Mouse (Mus musculus): ENCODE measurements around the gene U2af2. TPM values are rescaled to one million over a fixed set of nuclear protein-coding genes. Genes with fewer than 3 reads are reported as not detected.
A peak's percentile ranks its signal among the peaks of the same experiment; 100 is the strongest.

The U2af2 gene
- total RNA-seq, 1 experiment, result 262 TPM

GRCm38 (mm10) chr7:5044981-5045380, 17.0 kb upstream of the U2af2 start:
- H3K36me3 ChIP-seq (ENCODE audit: control insufficient read depth, insufficient read depth, low read length, poor library complexity, severe bottlenecking), result no peaks in the 10 kb centered on the region
- no peaks in the 10 kb centered on the region for H3K9me3 ChIP-seq (ENCODE audit: control insufficient read depth, insufficient read depth, low read depth, low read length)
- no peak overlapping the region for H3K9ac ChIP-seq (ENCODE audit: insufficient read depth, low read depth, low read length, poor library complexity, severe bottlenecking)
- in situ Hi-C loops (cut with MboI; ENCODE audit: low sequenced_read_pairs in 2 of 2, unreplicated experiment in 2 of 2), result no loop called here
- no peak for DNase-seq (ENCODE audit: low read depth, low spot score)
- no peaks in the 10 kb centered on the region for H3K4me1 ChIP-seq (ENCODE audit: control insufficient read depth in 2 of 2, insufficient read depth in 2 of 2, low read length in 2 of 2, poor library complexity in 1 of 2)
- H3K27ac ChIP-seq (ENCODE audit: insufficient read depth, low read depth, low read length, poor library complexity, severe bottlenecking), result no peak overlapping the region
- TF ChIP-seq CHD2 (IDR thresholded peaks at IDR 0.05; ENCODE audit: low read depth, low read length), result no peak
- no peak overlapping the region for H3K4me3 ChIP-seq (ENCODE audit: insufficient read depth in 1 of 2, low read depth in 1 of 2, low read length in 2 of 2, poor library complexity in 1 of 2, severe bottlenecking in 1 of 2)

- TF ChIP-seq ZC3H11A (IDR thresholded peaks at IDR 0.05; ENCODE audit: borderline replicate concordance, low read depth, low read length) (no peak), HCFC1 (IDR thresholded peaks at IDR 0.05; ENCODE audit: borderline replicate concordance, insufficient read depth, low read length) (no peak), MAFK (IDR thresholded peaks at IDR 0.05; ENCODE audit: insufficient read depth, low read depth, low read length) (no peak), ZNF384 (IDR thresholded peaks at IDR 0.05; ENCODE audit: low read depth, low read length) (no peak), CHD2 (IDR thresholded peaks at IDR 0.05; ENCODE audit: low read depth, low read length) (no peak)
- no peaks in the 10 kb centered on the region for H3K36me3 ChIP-seq (ENCODE audit: control insufficient read depth, insufficient read depth, low read length, poor library complexity, severe bottlenecking)
- no peak for DNase-seq (ENCODE audit: low read depth, low spot score)
- H3K27ac ChIP-seq (ENCODE audit: insufficient read depth, low read depth, low read length, poor library complexity, severe bottlenecking), result no peak overlapping the region
- H3K4me3 ChIP-seq (ENCODE audit: insufficient read depth in 1 of 2, low read depth in 1 of 2, low read length in 2 of 2, poor library complexity in 1 of 2, severe bottlenecking in 1 of 2), result no peak overlapping the region
- in situ Hi-C loops (cut with MboI; ENCODE audit: low sequenced_read_pairs in 2 of 2, unreplicated experiment in 2 of 2), result no loop called here
- peaks cover 2 to 3% of the 10 kb centered on the region in 2 experiments; a peak in 1 of 4 replicates for H3K4me1 ChIP-seq (ENCODE audit: control insufficient read depth in 2 of 2, insufficient read depth in 2 of 2, low read length in 2 of 2, poor library complexity in 1 of 2)
- H3K9ac ChIP-seq (ENCODE audit: insufficient read depth, low read depth, low read length, poor library complexity, severe bottlenecking), result no peak overlapping the region
- H3K9me3 ChIP-seq (ENCODE audit: control insufficient read depth, insufficient read depth, low read depth, low read length), result no peaks in the 10 kb centered on the region
Measured at GRCm38 (mm10) chr7:5046112-5046511, 15.8 kb upstream of the U2af2 start.

- DNase-seq (ENCODE audit: low read depth, low spot score), result no peak
- in situ Hi-C loops (cut with MboI; ENCODE audit: low sequenced_read_pairs in 2 of 2, unreplicated experiment in 2 of 2), result no loop called here
- no peak overlapping the region for H3K27ac ChIP-seq (ENCODE audit: insufficient read depth, low read depth, low read length, poor library complexity, severe bottlenecking)
Measured at GRCm38 (mm10) chr7:5047313-5047712, 14.6 kb upstream of the U2af2 start.

GRCm38 (mm10) chr7:5051193-5052192, 10.4 kb upstream of the U2af2 start, which contains the start of gene Zfp580:
Zfp580 (plus strand) TSS chr7:5051538.
- in situ Hi-C loops (cut with MboI; ENCODE audit: low sequenced_read_pairs in 2 of 2, unreplicated experiment in 2 of 2), result no loop called here
- no peak for DNase-seq (ENCODE audit: low read depth, low spot score)
- Histone ChIP-seq H3K36me3 (ENCODE audit: control insufficient read depth, insufficient read depth, low read length, poor library complexity, severe bottlenecking) (no peaks in the 10 kb centered on the region), H3K4me1 (ENCODE audit: control insufficient read depth in 2 of 2, insufficient read depth in 2 of 2, low read length in 2 of 2, poor library complexity in 1 of 2) (peaks cover 3% of the 10 kb centered on the region in 2 experiments; a peak in 1 of 4 replicates), H3K27ac (ENCODE audit: insufficient read depth, low read depth, low read length, poor library complexity, severe bottlenecking) (no peak within 1 kb of the TSS), H3K4me3 (ENCODE audit: insufficient read depth in 1 of 2, low read depth in 1 of 2, low read length in 2 of 2, poor library complexity in 1 of 2, severe bottlenecking in 1 of 2) (peak within 1 kb of the TSS; percentile 68 to 86), H3K9ac (ENCODE audit: insufficient read depth, low read depth, low read length, poor library complexity, severe bottlenecking) (peak within 1 kb of the TSS; percentile 87), H3K9me3 (ENCODE audit: control insufficient read depth, insufficient read depth, low read depth, low read length) (no peaks in the 10 kb centered on the region)
- TF ChIP-seq HCFC1 (IDR thresholded peaks at IDR 0.05; ENCODE audit: borderline replicate concordance, insufficient read depth, low read length), result peak; percentile 84; the same call in 1 of the 2 replicates
- TF ChIP-seq CHD2 (IDR thresholded peaks at IDR 0.05; ENCODE audit: low read depth, low read length), result no peak

More at GRCm38 (mm10) chr7:5047313-5047712, 14.6 kb upstream of the U2af2 start:
- no peak for TF ChIP-seq CHD2 (IDR thresholded peaks at IDR 0.05; ENCODE audit: low read depth, low read length)
- TF ChIP-seq ZC3H11A (IDR thresholded peaks at IDR 0.05; ENCODE audit: borderline replicate concordance, low read depth, low read length), result no peak
- TF ChIP-seq ZNF384 (IDR thresholded peaks at IDR 0.05; ENCODE audit: low read depth, low read length), result no peak
- no peak for TF ChIP-seq HCFC1 (IDR thresholded peaks at IDR 0.05; ENCODE audit: borderline replicate concordance, insufficient read depth, low read length)
- TF ChIP-seq MAFK (IDR thresholded peaks at IDR 0.05; ENCODE audit: insufficient read depth, low read depth, low read length), result no peak
- Histone ChIP-seq H3K4me1 (ENCODE audit: control insufficient read depth in 2 of 2, insufficient read depth in 2 of 2, low read length in 2 of 2, poor library complexity in 1 of 2) (peaks cover 2 to 3% of the 10 kb centered on the region in 2 experiments; a peak in 1 of 4 replicates), H3K36me3 (ENCODE audit: control insufficient read depth, insufficient read depth, low read length, poor library complexity, severe bottlenecking) (no peaks in the 10 kb centered on the region), H3K9me3 (ENCODE audit: control insufficient read depth, insufficient read depth, low read depth, low read length) (no peaks in the 10 kb centered on the region), H3K9ac (ENCODE audit: insufficient read depth, low read depth, low read length, poor library complexity, severe bottlenecking) (no peak overlapping the region), H3K4me3 (ENCODE audit: insufficient read depth in 1 of 2, low read depth in 1 of 2, low read length in 2 of 2, poor library complexity in 1 of 2, severe bottlenecking in 1 of 2) (no peak overlapping the region)

All from ES-E14 (cell line).